Comparison of ENCODE assay signal across 8 mouse cellular contexts in genomic region chr7:75308457-75309312, GRCm38 (mm10). TPM values are rescaled to one million over a fixed set of nuclear protein-coding genes. Genes with fewer than 3 reads are reported as not detected.
A peak's percentile ranks its signal among the peaks of the same experiment; 100 is the strongest.
DNase-seq lines count a peak whose midpoint lies in the region; ATAC-seq and TF ChIP-seq lines count a peak whose summit lies in the region.

TSS of gene Sv2b (minus strand) at chr7:75309262.

- 1% methylated on average over 46 of the region's 46 CpGs for WGBS in embryonic facial prominence, embryonic 14.5 days
- WGBS in intestine, embryonic 14.5 days: 1% methylated on average over 46 of the region's 46 CpGs
- WGBS in liver, embryonic 16.5 days (ENCODE audit: insufficient replicate concordance): 5% methylated on average over 46 of the region's 46 CpGs

- DNase-seq in left cerebral cortex, adult 18-20 months (ENCODE audit: low spot score in 2 of 2): peak; percentile 27 to 51
- DNase-seq in left cerebral cortex, adult 9 months (ENCODE audit: low spot score in 2 of 2): no peak
- DNase-seq in brain, embryonic 14.5 days (ENCODE audit: low read depth): peak; percentile 58
- DNase-seq in embryonic facial prominence, embryonic 14.5 days (ENCODE audit: low spot score): peak; percentile 41
- DNase-seq in intestine, embryonic 14.5 days (ENCODE audit: low spot score): peak; percentile 76
- peak; percentile 45 for DNase-seq in right cerebral cortex, postnatal 14 days

- H3K4me2 ChIP-seq in embryonic facial prominence, embryonic 14.5 days (ENCODE audit: low read depth, low read length): peak within 1 kb of the TSS; percentile 92
- H3K4me2 ChIP-seq in intestine, embryonic 14.5 days (ENCODE audit: low read length): peak within 1 kb of the TSS; percentile 88
- H3K4me2 ChIP-seq in liver, embryonic 16.5 days (ENCODE audit: low read depth, low read length): peak within 1 kb of the TSS; percentile 32

- no peak for TF ChIP-seq POLR2A in brain, embryonic 14.5 days (IDR thresholded peaks at IDR 0.05; ENCODE audit: borderline replicate concordance, extremely low read depth, insufficient read depth, insufficient read length, poor library complexity, severe bottlenecking)

- no peak within 1 kb of the TSS for H3K27ac ChIP-seq in embryonic facial prominence, embryonic 14.5 days (replicated peaks; ENCODE audit: low read depth, low read length)
- no peak within 1 kb of the TSS for H3K27ac ChIP-seq in intestine, embryonic 14.5 days (ENCODE audit: low read depth)
- H3K27ac ChIP-seq in liver, embryonic 16.5 days (ENCODE audit: low read length): no peak within 1 kb of the TSS

- H3K9me3 ChIP-seq in embryonic facial prominence, embryonic 14.5 days (ENCODE audit: control insufficient read depth, low read length): no peaks in the 10 kb centered on the region
- no peaks in the 10 kb centered on the region for H3K9me3 ChIP-seq in intestine, embryonic 14.5 days (ENCODE audit: control insufficient read depth, low read length)
- no peaks in the 10 kb centered on the region for H3K9me3 ChIP-seq in liver, embryonic 16.5 days (replicated peaks; ENCODE audit: control insufficient read depth, low read length)

- H3K4me3 ChIP-seq in embryonic facial prominence, embryonic 14.5 days (ENCODE audit: low read depth, low read length): peak within 1 kb of the TSS; percentile 48
- H3K4me3 ChIP-seq in intestine, embryonic 14.5 days (ENCODE audit: low read depth, low read length): peak within 1 kb of the TSS; percentile 43
- peak within 1 kb of the TSS; percentile 21; the same call in 1 of the 2 replicates for H3K4me3 ChIP-seq in liver, embryonic 16.5 days (ENCODE audit: low read depth, low read length)

- TF ChIP-seq CTCF in brain, embryonic 14.5 days (IDR thresholded peaks at IDR 0.05; ENCODE audit: borderline replicate concordance, extremely low read depth, insufficient read depth, insufficient read length): no peak

- H3K27me3 ChIP-seq in embryonic facial prominence, embryonic 14.5 days (replicated peaks; ENCODE audit: control insufficient read depth, insufficient read depth, low read length): peaks cover 38% of the 10 kb centered on the region
- peaks cover 16% of the 10 kb centered on the region for H3K27me3 ChIP-seq in intestine, embryonic 14.5 days (replicated peaks; ENCODE audit: control insufficient read depth, insufficient read depth, low read length)
- peaks cover 22% of the 10 kb centered on the region for H3K27me3 ChIP-seq in liver, embryonic 16.5 days (ENCODE audit: control insufficient read depth, insufficient read depth, low read depth, low read length)

- H3K36me3 ChIP-seq in embryonic facial prominence, embryonic 14.5 days (ENCODE audit: control insufficient read depth, insufficient read depth, low read length): no peaks in the 10 kb centered on the region
- H3K36me3 ChIP-seq in intestine, embryonic 14.5 days (ENCODE audit: control insufficient read depth, insufficient read depth, low read length): no peaks in the 10 kb centered on the region
- H3K36me3 ChIP-seq in liver, embryonic 16.5 days (ENCODE audit: control insufficient read depth, insufficient read depth): no peaks in the 10 kb centered on the region

- peaks cover 7% of the 10 kb centered on the region for H3K4me1 ChIP-seq in embryonic facial prominence, embryonic 14.5 days (ENCODE audit: control insufficient read depth, insufficient read depth, low read length)
- H3K4me1 ChIP-seq in intestine, embryonic 14.5 days (replicated peaks; ENCODE audit: control insufficient read depth, insufficient read depth, low read length): peaks cover 7% of the 10 kb centered on the region; the same call in 1 of the 2 replicates
- H3K4me1 ChIP-seq in liver, embryonic 16.5 days (ENCODE audit: control insufficient read depth, low read depth, low read length): no peaks in the 10 kb centered on the region

- peak; percentile 88 for ATAC-seq in embryonic facial prominence, embryonic 14.5 days (ENCODE audit: low read depth)
- 0 out of 2 replicates have a peak, but pooled peaks have one; percentile 55 for ATAC-seq in intestine, embryonic 14.5 days (replicated peaks; ENCODE audit: low FRiP score, low TSS enrichment, low read depth)
- ATAC-seq in liver, embryonic 16.5 days (ENCODE audit: low read depth): no peak
- no peak for ATAC-seq in erythroblast, adult 5-6 weeks (replicated peaks; ENCODE audit: low FRiP score, poor library complexity, severe bottlenecking)

- peak within 1 kb of the TSS; percentile 45 for H3K9ac ChIP-seq in embryonic facial prominence, embryonic 14.5 days (ENCODE audit: low read depth, low read length)
- H3K9ac ChIP-seq in intestine, embryonic 14.5 days (ENCODE audit: low read length): peak within 1 kb of the TSS; percentile 38; the same call in 1 of the 2 replicates
- no peak within 1 kb of the TSS for H3K9ac ChIP-seq in liver, embryonic 16.5 days (ENCODE audit: low read depth, low read length)

RNA-seq across cellular contexts. Expression of gene Sv2b, which starts in this region (rescaled TPM):
- 100 to 1,000 TPM; 376 to 377 TPM for total RNA-seq in left cerebral cortex, adult 18-20 months (2021)
- 4.7 and 7.0 TPM in 2 replicates for polyA plus RNA-seq in brain, embryonic 14.5 days (2012; rRNA removed)
- polyA plus RNA-seq in embryonic facial prominence, embryonic 14.5 days (2014; fragmentation: Nextera tagmentation; extraction: Ambion mirVana): 2.7 and 2.9 TPM in 2 replicates
- 1.5 and 1.9 TPM in 2 replicates for polyA plus RNA-seq in intestine, embryonic 14.5 days (2014; fragmentation: Nextera tagmentation; extraction: Ambion mirVana)
- 0.02 and 0.05 TPM in 2 replicates for polyA plus RNA-seq in liver, embryonic 16.5 days (2015; fragmentation: Nextera tagmentation; extraction: Ambion mirVana)
- not detected in 2 replicates for total RNA-seq in erythroblast, adult 5-6 weeks (2015; ENCODE audit: low replicate concordance)
- total RNA-seq in erythroblast, adult 5-6 weeks (2017; ENCODE audit: low replicate concordance): not detected in 2 replicates

Comparison
In these comparisons a context has a peak if more than half of its experiments do, and no peak if none do; other contexts are left out.
1. RNA of gene Sv2b (total RNA-seq): 376 to 377 TPM in left cerebral cortex, adult 18-20 months; not detected in erythroblast, adult 5-6 weeks; every median in the first group is over 100 times any median in the second.
2. DNase-seq: peak in left cerebral cortex, adult 18-20 months (2 of 2), brain, embryonic 14.5 days (single experiment), embryonic facial prominence, embryonic 14.5 days (single experiment), intestine, embryonic 14.5 days (single experiment) and right cerebral cortex, postnatal 14 days (single experiment); none in left cerebral cortex, adult 9 months (0 of 2).
3. ATAC-seq: peak in embryonic facial prominence, embryonic 14.5 days (single experiment) and intestine, embryonic 14.5 days (single experiment); none in liver, embryonic 16.5 days (single experiment) and erythroblast, adult 5-6 weeks (single experiment).
4. H3K4me2 ChIP-seq: peak in every context shown above with its lines; median percentile 92 in embryonic facial prominence, embryonic 14.5 days; 88 in intestine, embryonic 14.5 days; 32 in liver, embryonic 16.5 days.
5. Peak in every context shown above with its lines, with median percentiles within 50 percentile points of each other: H3K4me3 ChIP-seq.